Mouse (Mus musculus): ENCODE measurements around the gene Dnajb2.

DNA sequence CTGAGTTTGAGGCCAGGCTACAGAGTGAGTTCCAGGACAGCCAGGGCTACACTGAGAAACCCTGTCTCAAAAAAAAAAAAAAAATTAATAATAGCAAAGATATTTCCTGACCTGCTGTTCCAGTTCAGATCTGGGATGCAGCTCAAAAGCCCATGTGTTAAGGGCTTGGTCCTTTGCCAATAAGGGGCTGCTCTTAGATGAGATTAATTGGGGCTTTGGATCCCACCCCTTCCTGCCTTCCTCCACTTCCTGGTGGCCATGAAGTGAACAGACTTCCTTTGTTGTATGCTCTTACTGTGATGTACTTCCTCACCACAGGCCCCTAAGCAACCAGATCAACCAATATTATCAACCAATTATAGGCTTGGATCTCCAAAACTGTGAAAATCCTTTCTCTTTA is 49.1 kb upstream of the Dnajb2 start:
- no peak for TF ChIP-seq CTCF (IDR thresholded peaks at IDR 0.05; ENCODE audit: extremely low read depth, insufficient read depth, insufficient read length, insufficient replicate concordance)
- no peak for TF ChIP-seq POLR2A (IDR thresholded peaks at IDR 0.05; ENCODE audit: low read depth, low read length)
